Mouse (Mus musculus) layer of hippocampus, adult 2 months (tissue): ENCODE results near the gene Popdc2. TPM values are rescaled to one million over a fixed set of nuclear protein-coding genes. Genes with fewer than 3 reads are reported as not detected.
A peak's percentile ranks its signal among the peaks of the same experiment; 100 is the strongest.

Experiments
- DNase-seq, 2 experiments: peaks; one replicate each; pipeline ENCODE4 v3.0.0; 2022; ENCODE audit warnings: low spot score in 2 of 2
- H3K27ac ChIP-seq: fragments of 200-600 bp; 2 replicates; pipeline ENCODE4 v1.8.1; 2022
- H3K4me3 ChIP-seq: fragments of 200-600 bp; 2 replicates; pipeline ENCODE4 v1.8.1; 2022; ENCODE audit warnings: mild to moderate bottlenecking
- CTCF ChIP-seq: fragments of 200-600 bp; conservative IDR thresholded peaks from 2 replicates; pipeline ENCODE4 v1.8.1; 2022; ENCODE audit warnings: antibody characterized with exemption, mild to moderate bottlenecking, moderate library complexity
- total RNA-seq, 2 experiments: library from RNA; stranded (reverse); gene quantifications; 2 replicates each; pipeline ENCODE4 v1.2.3; 2021

Gene Popdc2
- total RNA-seq, 2 experiments from 2014 or later: 0.44 to 0.49 TPM

DNA sequence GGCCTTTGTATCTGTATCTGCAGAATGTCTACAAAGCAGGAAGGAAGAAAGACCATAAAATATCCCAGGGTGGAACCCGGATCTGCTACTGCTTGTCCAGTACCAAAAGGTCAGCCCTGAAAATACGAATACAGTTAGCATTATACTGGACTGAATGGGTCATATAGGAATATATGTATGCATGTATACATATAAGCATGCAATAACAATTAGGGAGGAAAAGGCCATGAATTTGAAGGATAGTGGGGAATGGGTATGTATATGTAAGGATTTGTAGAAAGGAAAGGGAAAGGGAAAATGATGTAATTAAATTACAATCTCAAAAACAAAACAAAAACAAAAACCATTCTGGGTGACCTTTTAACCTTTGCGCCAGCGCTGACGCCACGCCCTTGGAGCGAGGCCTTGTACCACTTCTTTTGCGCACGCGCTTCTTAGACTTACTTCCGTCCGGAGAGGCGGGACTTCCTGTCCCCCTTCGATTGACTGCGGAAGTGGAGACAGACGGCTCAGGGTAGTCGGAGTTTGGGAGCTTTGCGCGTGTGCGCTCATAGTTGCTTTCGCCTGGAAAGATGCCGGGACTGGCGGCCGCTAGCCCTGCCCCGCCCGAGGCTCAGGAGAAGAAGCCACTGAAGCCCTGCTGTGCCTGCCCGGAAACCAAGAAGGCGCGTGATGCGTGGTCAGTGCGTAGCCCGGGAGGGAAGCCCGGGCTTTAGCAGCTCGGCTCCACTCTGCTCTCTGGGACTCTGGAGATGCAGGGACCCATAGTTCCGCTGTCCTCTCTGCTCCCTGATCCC, 15.3 kb upstream of the Popdc2 start, which contains the start of the genes Cox17 and Gm21987:
Gene Cox17, plus strand, starts transcription at position 463 of the 797 bp plus-strand sequence.
Gene Gm21987, plus strand, starts transcription at position 512 of the 797 bp plus-strand sequence.
- Histone ChIP-seq H3K4me3 (peak within 1 kb of the TSS; percentile 82), H3K27ac (peak within 1 kb of the TSS; percentile 93)
- 0 out of 2 replicates have a peak, but pooled peaks have one; percentile 12 for TF ChIP-seq CTCF
- peak; percentile 90 to 94 for DNase-seq

DNA sequence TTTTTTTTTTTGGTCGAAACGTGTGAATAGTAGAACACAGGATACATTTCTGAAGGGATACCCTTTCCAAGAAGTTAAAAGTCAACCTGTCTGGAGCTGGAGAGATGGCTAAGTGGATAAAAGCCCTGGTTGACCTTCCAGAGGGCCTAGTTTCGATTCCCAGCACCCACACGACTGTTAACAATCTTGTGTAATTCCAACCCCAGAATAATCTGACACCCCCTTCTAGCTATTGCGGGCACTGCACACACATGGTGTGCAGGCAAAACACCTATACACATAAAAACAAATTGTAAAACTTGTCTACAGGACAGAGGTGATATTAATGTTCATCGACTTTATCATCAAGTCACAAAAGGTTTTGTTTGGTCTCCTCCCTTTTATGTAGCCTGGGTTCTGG, 14.4 kb upstream of the Popdc2 start:
- H3K27ac ChIP-seq: peak overlapping the region; percentile 93; the same call in 1 of the 2 replicates
- TF ChIP-seq CTCF: no peak
- H3K4me3 ChIP-seq: peak overlapping the region; percentile 82
- DNase-seq: no peak

GRCm38 (mm10) chr16:38348217-38348761, 13.7 kb upstream of the Popdc2 start:
- H3K27ac ChIP-seq: no peak overlapping the region
- DNase-seq: no peak
- no peak for TF ChIP-seq CTCF
- no peak overlapping the region for H3K4me3 ChIP-seq

DNA sequence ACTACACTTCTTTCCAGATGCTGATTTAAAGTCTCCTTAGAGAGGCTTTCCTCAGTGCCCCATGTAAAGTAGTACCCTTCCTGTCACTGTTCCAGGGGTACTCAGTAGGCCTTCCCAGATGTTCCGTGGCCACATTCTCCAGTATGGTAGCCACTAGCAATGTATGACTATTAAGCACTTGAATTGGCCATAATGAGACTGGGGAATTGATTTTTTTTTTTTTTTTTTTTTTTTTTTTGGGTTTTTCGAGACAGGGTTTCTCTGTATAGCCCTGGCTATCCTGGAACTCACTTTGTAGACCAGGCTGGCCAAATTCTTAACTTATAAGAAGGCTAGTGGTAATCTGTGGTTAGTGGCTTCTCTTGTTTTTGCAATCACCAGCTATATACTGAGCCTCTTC, 12.1 kb upstream of the Popdc2 start:
- no peak for DNase-seq
- Histone ChIP-seq H3K4me3 (no peak overlapping the region), H3K27ac (no peak overlapping the region)
- no peak for TF ChIP-seq CTCF

DNA sequence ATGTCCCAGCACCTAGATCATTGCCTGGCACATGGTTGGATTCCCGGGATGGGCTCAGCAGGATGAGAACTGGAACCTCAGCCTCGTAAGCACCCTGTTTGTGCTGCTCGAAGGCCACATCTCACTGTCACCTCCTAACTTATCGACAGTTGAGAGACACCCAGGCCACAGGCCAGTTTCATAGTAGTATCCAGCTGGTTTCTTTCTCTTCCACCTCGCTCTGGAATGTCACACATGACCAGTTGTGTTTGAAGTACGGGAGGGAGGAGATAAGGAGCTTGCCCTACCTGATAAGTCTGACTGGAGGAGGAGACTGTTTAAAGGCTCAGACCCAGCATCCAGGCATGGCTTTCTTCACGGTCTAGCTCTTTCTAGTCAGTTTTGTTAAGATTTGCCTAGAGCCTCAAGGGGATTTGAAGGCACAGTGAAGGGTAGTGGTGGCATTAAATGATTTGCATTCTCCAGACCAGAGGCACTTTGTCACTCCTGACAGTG, 11.6 kb upstream of the Popdc2 start:
- no peak overlapping the region for H3K4me3 ChIP-seq
- no peak for DNase-seq
- TF ChIP-seq CTCF: no peak

DNA sequence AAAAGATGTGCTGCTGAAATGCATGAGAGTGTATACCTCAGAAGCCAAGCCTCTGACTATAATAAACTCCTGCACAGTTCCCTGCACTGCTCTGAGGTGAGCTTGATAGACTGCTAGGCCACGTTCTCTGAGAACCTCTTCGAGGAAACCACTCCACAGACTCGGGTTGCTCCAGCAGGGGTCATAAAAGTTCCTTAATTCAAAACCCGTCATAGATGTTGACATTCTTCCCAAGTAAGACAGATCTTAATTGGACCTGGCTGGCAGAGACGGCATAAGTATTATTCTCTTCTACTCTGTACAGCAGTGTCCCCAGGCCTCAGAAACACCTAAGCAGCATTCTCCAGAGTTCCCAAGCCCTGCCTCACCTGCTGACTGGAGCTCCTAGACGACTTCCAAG, 11.1 kb upstream of the Popdc2 start:
- no peak for TF ChIP-seq CTCF
- H3K4me3 ChIP-seq: no peak overlapping the region
- no peak for DNase-seq
- no peak overlapping the region for H3K27ac ChIP-seq

More for the DNA sequence above, 11.6 kb upstream of the Popdc2 start:
- no peak overlapping the region for H3K27ac ChIP-seq

GRCm38 (mm10) chr16:38352031-38352430, 10.0 kb upstream of the Popdc2 start:
- TF ChIP-seq CTCF: no peak
- no peak overlapping the region for H3K4me3 ChIP-seq
- no peak for DNase-seq
- no peak overlapping the region for H3K27ac ChIP-seq

GRCm38 (mm10) chr16:38352851-38353250, 9.2 kb upstream of the Popdc2 start:
- Histone ChIP-seq H3K27ac (no peak overlapping the region), H3K4me3 (no peak overlapping the region)
- DNase-seq: no peak
- no peak for TF ChIP-seq CTCF

DNA sequence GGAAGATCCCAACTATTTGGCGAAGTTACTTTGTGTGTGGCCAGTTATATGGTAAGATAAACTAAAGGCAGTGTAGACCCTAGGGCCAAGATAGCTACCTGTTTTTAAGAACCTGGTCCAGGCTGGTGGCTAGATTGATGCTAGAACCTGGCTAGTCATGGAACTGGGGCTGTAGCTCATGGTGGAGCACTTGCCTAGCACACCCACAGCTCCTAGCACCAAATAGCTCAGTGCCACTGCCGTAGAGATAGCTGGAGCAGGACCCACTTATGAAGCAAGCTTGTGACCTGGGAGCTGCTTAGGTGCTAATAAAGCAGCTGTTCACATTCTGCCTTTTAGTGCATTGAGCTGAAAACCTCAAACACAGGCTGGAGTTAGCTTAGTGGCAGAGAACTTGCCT, 8.4 kb upstream of the Popdc2 start:
- TF ChIP-seq CTCF: no peak
- Histone ChIP-seq H3K27ac (no peak overlapping the region), H3K4me3 (no peak overlapping the region)
- no peak for DNase-seq

- Histone ChIP-seq H3K4me3 (no peak overlapping the region), H3K27ac (no peak overlapping the region)
- TF ChIP-seq CTCF: no peak
- DNase-seq: no peak
Observed at GRCm38 (mm10) chr16:38354185-38354913, 7.7 kb upstream of the Popdc2 start.

GRCm38 (mm10) chr16:38358256-38358812, 3.7 kb upstream of the Popdc2 start:
- no peak for DNase-seq
- Histone ChIP-seq H3K27ac (no peak overlapping the region), H3K4me3 (no peak overlapping the region)
- no peak for TF ChIP-seq CTCF

DNA sequence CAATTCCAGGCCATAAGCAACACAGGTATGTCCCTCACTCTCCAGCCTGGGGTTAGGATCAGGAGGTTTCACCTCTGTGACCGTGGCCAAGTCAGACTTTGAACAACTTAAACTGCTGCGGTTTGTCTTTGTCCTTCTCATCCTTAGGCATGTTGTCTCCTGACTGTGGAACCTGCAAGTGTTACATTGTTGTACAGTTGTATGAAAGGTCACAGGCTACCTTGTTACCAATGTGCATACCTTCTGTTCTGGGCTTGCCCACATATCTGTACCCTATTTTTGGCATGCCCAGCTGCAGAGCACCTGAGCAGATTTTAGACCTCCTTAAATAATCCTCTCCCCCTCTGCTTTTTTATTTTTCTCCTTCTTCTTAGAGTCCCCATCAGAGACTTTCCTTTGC, 2.8 kb upstream of the Popdc2 start:
- H3K4me3 ChIP-seq: no peak overlapping the region
- H3K27ac ChIP-seq: no peak overlapping the region
- TF ChIP-seq CTCF: no peak
- DNase-seq: no peak

DNA sequence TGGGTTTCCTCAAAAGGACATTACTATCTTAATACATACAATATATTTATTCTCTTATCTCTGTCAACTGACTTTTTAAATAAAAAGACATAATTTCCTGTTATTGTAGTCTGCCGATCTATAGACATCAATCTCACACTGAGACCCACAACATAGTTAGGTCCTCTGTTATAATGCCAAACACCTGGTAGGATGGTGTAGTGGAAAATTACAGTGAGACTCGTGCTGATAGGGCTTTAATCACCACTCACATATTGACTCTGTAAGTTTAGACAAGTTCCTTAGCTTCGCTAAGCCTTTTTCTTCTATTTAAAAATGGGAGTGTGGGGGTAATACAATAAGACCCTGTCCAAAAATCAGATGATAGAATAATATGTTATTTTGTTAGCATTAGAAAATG, 2.2 kb upstream of the Popdc2 start:
- TF ChIP-seq CTCF: no peak
- no peak overlapping the region for H3K4me3 ChIP-seq
- DNase-seq: no peak
- H3K27ac ChIP-seq: no peak overlapping the region
